Mouse (Mus musculus) midbrain, embryonic 15.5 days (tissue): ENCODE measurements around the gene Mc1r. TPM values are rescaled to one million over a fixed set of nuclear protein-coding genes. Genes with fewer than 3 reads are reported as not detected.

Source experiments
- polyA plus RNA-seq: library from polyadenylated mRNA; unstranded; fragments of >200 nt; fragmentation: Nextera tagmentation; extraction: Ambion mirVana; gene quantifications from 2 replicates; pipeline ENCODE4 v1.2.1, GENCODE M21; 2015

Mc1r gene
- polyA plus RNA-seq, 1 experiment from 2014 or later: 0.10 TPM

Other genes with a start within 250 kb of the Mc1r start
- 1.6 and 2.1 TPM in 2 replicates for gene Sult5a1, start 248.8 kb upstream of the Mc1r start, polyA plus RNA-seq
- 0.13 and 0.19 TPM in 2 replicates for gene Dpep1, start 220.9 kb upstream of the Mc1r start, polyA plus RNA-seq
- 227 and 235 TPM in 2 replicates for gene Chmp1a, start 194.3 kb upstream of the Mc1r start, polyA plus RNA-seq
- 8.0 and 8.1 TPM in 2 replicates for gene Spata33, start 194.3 kb upstream of the Mc1r start, polyA plus RNA-seq
- 52.6 and 55.0 TPM in 2 replicates for gene Cdk10, start 182.3 kb upstream of the Mc1r start, polyA plus RNA-seq
- 7.4 and 8.1 TPM in 2 replicates for gene Spata2l, start 170.9 kb upstream of the Mc1r start, polyA plus RNA-seq
- 28.2 and 30.3 TPM in 2 replicates for gene Zfp276, start 152.9 kb upstream of the Mc1r start, polyA plus RNA-seq
- gene Vps9d1, start 152.8 kb upstream of the Mc1r start, polyA plus RNA-seq: 66.6 and 69.9 TPM in 2 replicates
- 6.4 and 9.8 TPM in 2 replicates for gene Fanca, start 88.5 kb upstream of the Mc1r start, polyA plus RNA-seq
- gene Spire2, start 74.4 kb upstream of the Mc1r start, polyA plus RNA-seq: 44.0 and 44.8 TPM in 2 replicates
- 324 and 331 TPM in 2 replicates for gene Tcf25, start 33.4 kb upstream of the Mc1r start, polyA plus RNA-seq
- 2,127 and 2,170 TPM in 2 replicates for gene Tubb3, start 4.3 kb downstream of the Mc1r start, polyA plus RNA-seq
- gene Def8, start 16.4 kb downstream of the Mc1r start, polyA plus RNA-seq: 48.4 and 49.8 TPM in 2 replicates
- 52.6 and 59.0 TPM in 2 replicates for gene Afg3l1, start 70.8 kb downstream of the Mc1r start, polyA plus RNA-seq
- 106 and 107 TPM in 2 replicates for gene Dbndd1, start 108.4 kb downstream of the Mc1r start, polyA plus RNA-seq
- 44.4 and 45.6 TPM in 2 replicates for gene Gas8, start 111.7 kb downstream of the Mc1r start, polyA plus RNA-seq
- gene Rhou, start 246.8 kb downstream of the Mc1r start, polyA plus RNA-seq: 11.3 and 11.8 TPM in 2 replicates